Mouse (Mus musculus) G1E (cell line): ENCODE data around the gene Kctd3.

ENCODE experiments used
- CTCF ChIP-seq: IDR thresholded peaks from 2 replicates; pipeline ENCODE4 v1.5.1; 2012; ENCODE audit warnings: low read depth, low read length, inconsistent platforms, mixed read lengths
- GATA1 ChIP-seq: IDR thresholded peaks from 2 replicates; pipeline ENCODE4 v1.6.1; 2012; ENCODE audit warnings: borderline replicate concordance, low read length, inconsistent platforms, mixed read lengths
- POLR2AphosphoS5 ChIP-seq: IDR thresholded peaks from 2 replicates; pipeline ENCODE4 v1.6.1; 2012; ENCODE audit warnings: low read depth, low read length, inconsistent platforms; ENCODE audit not compliant: insufficient replicate concordance
- TAL1 ChIP-seq: conservative IDR thresholded peaks from 2 replicates; pipeline ENCODE4 v1.6.1; 2012; ENCODE audit warnings: low read depth, low read length, inconsistent platforms, mixed read lengths

GRCm38 (mm10) chr1:189006267-189006666 lies 1.4 kb downstream of the Kctd3 start:
- TF ChIP-seq CTCF (no peak), GATA1 (no peak), TAL1 (no peak), POLR2AphosphoS5 (no peak)
